Mouse (Mus musculus): ENCODE data around the gene Kdm3a. TPM values are rescaled to one million over a fixed set of nuclear protein-coding genes. Genes with fewer than 3 reads are reported as not detected.

Gene Kdm3a
- total RNA-seq, 2 experiments from 2014 or later: 30.7 to 32.0 TPM

DNA sequence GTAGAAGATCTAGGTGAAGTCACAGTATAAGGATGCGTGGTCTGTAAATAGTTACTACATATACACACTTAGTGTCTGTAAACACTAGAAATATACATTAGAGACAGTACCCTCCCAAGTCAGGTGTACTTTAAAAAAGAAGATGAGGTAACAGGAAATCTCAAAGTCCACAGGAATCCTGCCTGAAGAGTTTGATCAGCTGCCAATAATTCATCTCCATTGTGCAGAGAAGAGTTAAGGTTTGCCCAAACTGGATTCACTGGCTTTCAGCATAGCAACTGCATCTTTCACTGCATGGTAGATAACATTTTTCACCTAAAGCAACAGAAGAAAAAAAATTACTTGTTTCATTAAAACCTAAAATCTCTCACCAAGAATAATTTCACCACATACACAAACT, 43.4 kb downstream of the Kdm3a start:
- intact Hi-C loops (cut with DNase I): no loop called here
- no peak for DNase-seq

GRCm38 (mm10) chr6:71583198-71583597, 49.6 kb downstream of the Kdm3a start:
- no peak for DNase-seq
- intact Hi-C loops (cut with DNase I): no loop called here

DNA sequence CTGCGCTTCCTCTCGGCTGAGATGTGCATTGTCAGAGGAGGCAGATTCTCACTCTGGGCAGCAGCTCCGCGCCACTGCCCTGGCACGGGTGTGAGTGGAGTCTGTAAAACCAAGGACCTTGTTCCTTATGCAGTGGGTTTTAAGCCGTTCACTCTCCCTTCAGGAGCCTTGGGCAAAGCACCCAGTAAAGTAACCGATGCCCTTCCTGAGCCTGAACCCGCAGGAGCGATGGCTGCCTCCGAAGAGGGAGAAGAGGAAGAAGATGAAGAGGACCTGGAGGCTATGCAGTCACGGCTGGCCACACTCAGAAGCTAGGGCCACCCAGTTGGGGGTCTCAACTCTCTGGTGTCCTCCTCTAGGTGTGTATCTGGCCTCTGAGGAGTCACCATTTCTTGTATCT, 53.3 kb downstream of the Kdm3a start:
- intact Hi-C loops (cut with DNase I): no loop called here
- DNase-seq: no peak

DNA sequence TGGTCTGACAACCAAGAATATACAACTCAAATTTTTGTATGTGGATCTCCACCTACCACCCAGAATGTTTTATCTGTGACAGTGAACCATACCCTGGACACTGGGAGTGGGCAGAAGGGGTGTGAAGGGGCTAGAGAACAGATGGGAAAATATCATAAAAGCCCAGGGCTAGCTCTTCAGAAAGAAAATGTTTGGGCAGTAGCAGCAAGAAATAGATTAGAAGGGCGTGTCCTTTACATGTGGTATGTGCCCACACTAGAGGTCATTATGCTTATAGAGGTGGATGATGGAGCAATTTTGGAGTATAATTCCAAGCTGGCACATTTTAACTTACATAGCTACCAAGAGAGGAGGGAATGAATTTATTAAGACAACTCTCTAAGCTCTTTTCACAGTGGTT, 57.4 kb downstream of the Kdm3a start:
- DNase-seq: no peak
- intact Hi-C loops (cut with DNase I): no loop called here

DNA sequence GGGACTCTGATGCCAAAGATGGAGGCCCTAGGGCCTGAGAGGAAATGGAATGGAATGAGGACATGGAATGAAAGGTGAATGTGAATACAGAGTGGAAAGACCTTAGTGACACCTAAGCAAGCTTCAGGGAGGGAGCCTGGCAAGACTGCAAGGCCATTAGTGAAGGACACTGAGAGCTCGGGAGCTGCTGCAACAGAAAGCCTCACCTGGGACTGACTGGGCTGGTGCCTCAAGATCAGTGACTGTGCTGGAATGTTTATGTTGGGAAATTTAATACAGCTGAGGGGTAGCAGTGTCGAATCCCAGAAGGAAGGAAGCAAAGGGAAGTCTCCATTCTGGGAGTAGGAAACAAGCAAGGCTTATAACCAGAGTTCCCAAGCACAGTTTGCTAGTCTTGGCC, 63.8 kb downstream of the Kdm3a start:
- no peak for DNase-seq
- intact Hi-C loops (cut with DNase I): no loop called here

GRCm38 (mm10) chr6:71568616-71569015, 64.2 kb downstream of the Kdm3a start:
- intact Hi-C loops (cut with DNase I): no loop called here
- no peak for DNase-seq

DNA sequence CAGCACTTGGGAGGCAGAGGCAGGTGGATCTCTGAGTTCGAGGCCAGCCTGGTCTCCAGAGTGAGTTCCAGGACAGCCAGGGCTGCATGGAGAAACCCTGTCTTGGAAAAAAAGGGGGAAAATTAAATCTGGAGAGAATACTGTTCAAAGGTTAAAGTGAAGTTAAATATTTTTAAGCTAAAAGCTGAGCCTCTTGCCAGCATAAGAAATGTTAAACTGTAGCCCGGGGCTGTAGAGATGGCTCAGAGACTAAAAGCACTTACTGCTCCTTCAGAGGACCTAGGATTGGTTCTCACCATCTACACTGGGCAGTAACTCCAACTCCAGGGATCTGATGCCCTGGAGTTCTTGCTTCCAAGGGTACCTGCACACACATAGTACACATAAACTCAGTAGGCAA, 76.0 kb downstream of the Kdm3a start:
- intact Hi-C loops (cut with DNase I): no loop called here
- DNase-seq: no peak

- no peak for DNase-seq
- intact Hi-C loops (cut with DNase I): no loop called here
These were observed 77.3 kb downstream of the Kdm3a start for GRCm38 (mm10) chr6:71555507-71555951.

DNA sequence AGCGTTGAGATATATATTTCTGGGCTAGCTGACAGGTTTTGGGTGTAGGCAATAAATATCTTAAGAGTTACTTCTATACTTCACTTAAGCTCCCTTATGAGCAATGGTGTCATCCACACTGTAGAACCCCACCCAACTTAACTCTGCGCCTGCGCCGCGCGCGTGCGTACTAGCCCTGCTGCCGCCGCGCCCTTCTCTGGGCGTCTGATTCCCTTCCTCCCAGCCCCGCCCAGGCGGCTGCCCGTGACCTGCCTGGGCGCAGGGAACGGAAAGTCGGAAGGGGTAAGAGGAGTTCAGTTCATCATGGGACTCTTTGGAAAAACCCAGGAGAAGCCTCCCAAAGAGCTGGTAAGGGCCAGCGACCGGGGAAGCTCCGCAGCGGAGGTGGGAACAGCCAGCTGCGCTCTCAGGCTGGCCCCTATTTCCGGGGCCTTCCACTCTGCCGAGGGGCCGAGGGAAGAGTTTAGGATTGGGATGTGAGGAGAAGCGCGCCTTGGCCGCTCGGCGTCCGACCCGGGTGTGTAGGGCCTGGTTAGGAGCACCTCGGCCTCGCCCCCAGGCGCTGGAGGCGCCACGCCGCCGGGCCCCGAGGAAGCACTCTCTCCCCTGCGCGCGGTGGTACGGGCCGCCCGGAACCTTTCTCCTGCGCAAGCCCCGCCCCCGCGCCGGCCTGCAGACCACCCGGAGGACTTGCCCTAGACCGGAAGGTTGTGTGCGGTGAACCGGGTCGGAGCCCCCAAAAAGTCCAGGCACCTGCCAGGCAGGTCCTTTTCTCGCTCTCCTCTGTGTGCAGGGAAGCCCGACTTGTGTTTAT, 88.9 kb downstream of the Kdm3a start, which contains the start of gene Chmp3:
Gene Chmp3 (plus strand): TSS at position 112 of the 814 bp plus-strand sequence.
- intact Hi-C loops (cut with DNase I): no loop called here
- peak; percentile 95 for DNase-seq

Other genes starting within 250 kb of the Kdm3a start
- gene Rmnd5a, start 192.4 kb downstream of the Kdm3a start, total RNA-seq (2021): 10 to 100 TPM; 53.5 to 54.3 TPM
- gene Rnf103, start 139.1 kb downstream of the Kdm3a start, total RNA-seq (2021): 10 to 100 TPM; 43.9 to 45.4 TPM
- gene Chmp3, start 89.2 kb downstream of the Kdm3a start, total RNA-seq (2021): 10 to 100 TPM; 78.0 to 83.9 TPM
- gene Reep1, start 74.6 kb upstream of the Kdm3a start, total RNA-seq (2021): 100 to 1,000 TPM; 223 to 225 TPM
- 10 to 100 TPM; 28.3 to 29.0 TPM for gene Mrpl35, start 194.0 kb upstream of the Kdm3a start, total RNA-seq (2021)
- gene Immt, start 198.3 kb upstream of the Kdm3a start, total RNA-seq (2021): 100 to 1,000 TPM; 133 to 134 TPM

All from left cerebral cortex, postnatal 4 days (tissue).